Mouse (Mus musculus): ENCODE results near the gene Tmbim7.

Gene Tmbim7

GRCm38 (mm10) chr5:3666585-3666984, 15.6 kb downstream of the Tmbim7 start:
- DNase-seq (ENCODE audit: low spot score) = no peak

DNA sequence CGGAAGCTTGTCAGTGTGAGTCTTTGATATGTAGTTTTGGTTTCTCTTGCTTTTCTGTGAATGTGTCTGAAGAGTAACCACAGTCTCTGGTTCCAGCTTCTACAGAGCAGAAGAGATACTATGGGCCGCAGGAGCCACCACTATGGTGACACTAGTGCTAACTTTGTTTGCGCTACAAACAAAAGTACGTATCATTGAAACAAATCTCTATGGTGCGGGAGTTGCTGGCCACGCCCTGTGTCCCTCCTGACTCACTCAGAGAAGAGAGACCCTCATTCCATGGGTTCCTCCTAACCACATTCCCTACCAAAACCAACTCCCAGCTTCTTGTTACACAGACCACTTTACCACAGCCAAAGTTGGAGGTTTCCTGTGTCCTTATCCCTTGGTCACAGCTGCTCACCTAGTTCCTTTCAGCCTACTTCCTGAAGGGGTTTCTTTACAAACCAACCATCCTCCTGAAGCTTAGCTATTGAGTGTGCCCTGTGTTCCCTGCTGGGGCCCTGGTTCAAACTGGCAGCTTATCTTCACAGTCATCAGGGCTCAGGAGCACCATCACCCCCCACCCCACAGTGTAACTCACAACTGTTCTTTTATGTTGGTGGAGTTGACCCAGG, 19.1 kb downstream of the Tmbim7 start:
- DNase-seq (ENCODE audit: low spot score) = no peak

- DNase-seq (ENCODE audit: low spot score) = no peak
Observed at GRCm38 (mm10) chr5:3688298-3688697, 37.3 kb downstream of the Tmbim7 start.

GRCm38 (mm10) chr5:3691283-3691682, 40.3 kb downstream of the Tmbim7 start:
- no peak for DNase-seq (ENCODE audit: low spot score)

GRCm38 (mm10) chr5:3692956-3693355, 42.0 kb downstream of the Tmbim7 start:
- no peak for DNase-seq (ENCODE audit: low spot score)

GRCm38 (mm10) chr5:3695191-3695590, 44.2 kb downstream of the Tmbim7 start:
- no peak for DNase-seq (ENCODE audit: low spot score)

DNA sequence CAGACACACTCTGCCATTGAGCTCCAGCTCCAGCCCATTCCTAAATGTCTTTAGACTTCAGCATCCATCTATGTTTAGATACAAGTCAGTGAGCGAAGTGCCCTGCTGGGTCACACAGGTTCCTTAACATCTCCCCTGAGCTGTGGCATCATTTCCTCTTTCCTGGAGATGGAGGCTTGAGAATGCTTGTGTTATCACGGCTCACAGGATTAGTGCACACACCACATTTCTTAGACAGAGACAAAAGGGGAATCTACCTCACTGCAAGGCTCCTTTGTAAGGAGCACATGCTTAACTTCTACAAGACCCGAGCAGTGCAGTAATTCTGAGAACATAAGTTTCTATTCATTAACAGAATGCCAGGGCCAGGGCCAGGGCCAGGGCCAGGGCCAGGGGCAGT, 45.0 kb downstream of the Tmbim7 start:
- DNase-seq (ENCODE audit: low spot score) = no peak

- DNase-seq (ENCODE audit: low spot score) = no peak
Observed at GRCm38 (mm10) chr5:3700025-3700424, 49.0 kb downstream of the Tmbim7 start.

- no peak for DNase-seq (ENCODE audit: low spot score)
Observed at GRCm38 (mm10) chr5:3702180-3702579, 51.2 kb downstream of the Tmbim7 start.

- no peak for DNase-seq (ENCODE audit: low spot score)
Observed at GRCm38 (mm10) chr5:3715800-3716199, 64.8 kb downstream of the Tmbim7 start.

DNA sequence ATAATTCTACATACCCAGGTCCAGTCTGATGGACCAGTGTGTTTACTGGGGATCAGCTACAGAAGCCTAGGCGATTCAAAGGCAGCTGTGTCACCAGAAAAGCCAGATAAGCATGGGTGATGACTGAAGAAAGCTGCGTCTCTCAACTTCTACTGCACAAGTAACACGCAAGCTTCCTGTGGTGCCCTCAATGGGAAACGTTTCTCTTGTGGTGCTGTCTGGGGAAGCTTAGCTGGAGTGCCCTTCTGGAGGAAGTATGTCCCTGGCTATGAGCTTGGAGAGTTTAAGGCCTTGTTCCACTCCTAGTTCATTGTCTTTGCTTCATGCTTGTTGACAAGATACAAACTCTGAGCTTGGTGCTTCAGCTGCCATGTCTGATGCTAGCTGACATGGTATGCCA, 68.4 kb downstream of the Tmbim7 start:
- DNase-seq (ENCODE audit: low spot score) = no peak

GRCm38 (mm10) chr5:3722873-3723272, 71.9 kb downstream of the Tmbim7 start:
- no peak for DNase-seq (ENCODE audit: low spot score)

DNA sequence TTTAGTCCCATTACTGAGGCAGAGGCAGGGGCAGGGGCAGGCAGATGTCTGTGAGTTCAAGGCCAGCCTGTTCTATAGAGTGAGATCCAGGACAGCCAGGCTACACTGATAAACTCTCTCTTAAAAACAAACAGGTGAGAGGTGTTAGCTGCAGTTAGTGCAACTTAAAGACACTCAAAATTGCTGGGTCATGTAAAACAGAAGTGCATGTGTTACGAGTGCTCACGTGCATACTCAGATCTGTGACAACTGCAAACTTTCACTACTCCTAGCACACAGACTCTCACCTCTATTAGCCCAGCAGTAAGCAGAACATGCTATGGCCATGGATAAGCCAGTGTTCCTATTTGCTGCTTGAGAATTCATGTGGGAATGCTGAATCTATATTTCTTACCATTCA, 72.4 kb downstream of the Tmbim7 start:
- no peak for DNase-seq (ENCODE audit: low spot score)

- no peak for DNase-seq (ENCODE audit: low spot score)
Observed at GRCm38 (mm10) chr5:3725491-3725890, 74.5 kb downstream of the Tmbim7 start.

DNA sequence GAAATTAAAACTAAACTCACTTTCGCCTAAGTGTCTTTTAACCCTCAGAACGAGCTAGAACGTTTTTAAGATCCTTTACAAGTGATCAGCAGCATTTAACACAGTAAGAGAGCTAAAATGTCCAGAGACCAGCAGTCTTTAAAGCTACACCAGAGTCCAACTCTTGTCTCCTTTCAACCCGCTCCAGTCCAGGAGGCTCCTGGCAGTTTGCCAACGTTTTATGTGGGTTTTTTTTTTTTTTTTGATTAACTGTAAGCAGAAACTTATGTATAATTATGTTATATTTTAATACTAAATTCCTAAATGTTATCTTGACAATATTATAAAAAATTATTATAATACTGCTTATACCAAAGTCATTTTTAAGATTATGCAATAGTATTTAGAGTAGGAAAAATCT, 77.8 kb downstream of the Tmbim7 start:
- no peak for DNase-seq (ENCODE audit: low spot score)

All from yolk sac, embryonic 10.5 days (tissue).